ENCODE assay signal across 15 mouse cellular contexts in genomic region chr1:51457249-51457648, GRCm38 (mm10).
"Had no signal": no experiment of that assay in that cellular context is flagged by ENCODE, and none has a peak within 500 bp of the region (broad histone marks: within the 10 kb centered on the region; RNA-seq: fewer than 3 reads in every experiment).

No protein-coding gene starts in this region.

- H3K9ac ChIP-seq: hindbrain, embryonic 14.5 days; liver, embryonic 12.5 days; midbrain, embryonic 12.5 days; neural tube, embryonic 13.5 days; stomach, embryonic 15.5 days had no signal

- H3K27ac ChIP-seq: hindbrain, embryonic 10.5 days; hindbrain, embryonic 14.5 days; liver, embryonic 12.5 days; midbrain, embryonic 12.5 days; neural tube, embryonic 13.5 days; stomach, embryonic 15.5 days had no signal

- ATAC-seq: liver, embryonic 12.5 days; midbrain, embryonic 16.5 days had no signal

- DNase-seq: kidney, adult 18-20 months; kidney, postnatal 25 days; layer of hippocampus, adult 9-11 months; left cerebral cortex, postnatal 4 days; retina, postnatal 1 day; right cerebral cortex, postnatal 4 days; spleen, adult 18-20 months; thymus, postnatal 4 days had no signal

- H3K27me3 ChIP-seq: liver, embryonic 12.5 days; midbrain, embryonic 12.5 days; neural tube, embryonic 13.5 days; stomach, embryonic 15.5 days had no signal

- H3K4me3 ChIP-seq: hindbrain, embryonic 10.5 days; liver, embryonic 12.5 days; midbrain, embryonic 12.5 days; neural tube, embryonic 13.5 days; stomach, embryonic 15.5 days had no signal

- H3K4me1 ChIP-seq: hindbrain, embryonic 10.5 days; liver, embryonic 12.5 days; midbrain, embryonic 12.5 days; neural tube, embryonic 13.5 days; stomach, embryonic 15.5 days had no signal

- H3K4me2 ChIP-seq: hindbrain, embryonic 14.5 days; liver, embryonic 12.5 days; midbrain, embryonic 12.5 days; neural tube, embryonic 13.5 days; stomach, embryonic 15.5 days had no signal

- H3K36me3 ChIP-seq: hindbrain, embryonic 10.5 days; liver, embryonic 12.5 days; midbrain, embryonic 12.5 days; neural tube, embryonic 13.5 days; stomach, embryonic 15.5 days had no signal

- H3K9me3 ChIP-seq: hindbrain, embryonic 10.5 days; liver, embryonic 12.5 days; midbrain, embryonic 12.5 days; neural tube, embryonic 13.5 days; stomach, embryonic 15.5 days had no signal
